Mouse (Mus musculus): ENCODE measurements around the gene Gm11034.

Gene Gm11034

DNA sequence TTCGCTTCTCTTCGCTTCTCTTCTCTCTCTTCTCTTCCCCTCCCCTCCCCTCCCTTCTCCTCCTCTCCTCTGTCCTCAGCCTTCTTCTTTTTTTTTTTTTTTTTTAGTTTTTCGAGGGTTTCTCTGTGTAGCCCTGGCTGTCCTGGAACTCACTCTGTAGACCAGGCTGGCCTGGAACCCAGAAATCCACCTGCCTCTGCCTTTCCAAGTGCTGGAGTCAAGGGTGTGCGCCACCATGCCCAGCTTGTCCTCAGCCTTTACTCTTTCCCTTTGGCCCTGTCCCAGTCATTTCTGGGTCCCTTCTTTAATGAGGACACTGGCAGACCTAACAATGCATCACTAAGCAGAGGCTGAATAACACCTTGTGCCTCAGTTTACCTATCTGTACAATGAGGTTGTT lies at the start of gene Gm11034:
Gm11034 (minus strand) TSS at position 101 of the 400 bp plus-strand sequence.
- in situ Hi-C loops (cut with MboI, MseI), result no loop called here

- in situ Hi-C loops (cut with MboI, MseI), result loop anchor here (10.0 kb wide), 1 partner anchor 382 kb away; the partner anchor contains the start of gene Nwd1
Observed at GRCm38 (mm10) chr8:72262756-72263155, 49.3 kb upstream of the Gm11034 start.

- in situ Hi-C loops (cut with MboI, MseI), result loop anchor here (10.0 kb wide), 1 partner anchor 383 kb away; the partner anchor contains the start of gene Nwd1
Observed at GRCm38 (mm10) chr8:72261872-72262271, 48.4 kb upstream of the Gm11034 start.

DNA sequence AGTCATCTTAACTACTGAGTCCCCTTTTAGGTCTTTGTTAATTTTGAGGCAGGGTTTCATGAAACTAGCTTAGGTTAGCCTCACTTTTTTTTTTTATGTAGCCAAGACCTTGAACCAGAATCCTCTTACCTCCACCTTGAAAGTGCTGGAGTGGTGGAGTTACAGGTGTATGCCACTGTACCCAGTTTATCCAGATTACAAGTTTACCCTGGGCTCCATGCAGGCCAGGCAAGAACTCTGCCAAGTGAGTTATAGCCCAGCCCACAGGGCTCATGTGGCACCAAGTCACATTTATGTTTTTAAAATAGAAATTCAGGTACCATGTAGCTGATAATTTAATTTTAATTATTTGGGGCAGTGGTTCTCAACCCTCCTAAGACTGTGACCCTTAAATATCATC lies 48.0 kb upstream of the Gm11034 start:
- in situ Hi-C loops (cut with MboI, MseI), result loop anchor here (10.0 kb wide), 1 partner anchor 383 kb away; the partner anchor contains the start of gene Nwd1

DNA sequence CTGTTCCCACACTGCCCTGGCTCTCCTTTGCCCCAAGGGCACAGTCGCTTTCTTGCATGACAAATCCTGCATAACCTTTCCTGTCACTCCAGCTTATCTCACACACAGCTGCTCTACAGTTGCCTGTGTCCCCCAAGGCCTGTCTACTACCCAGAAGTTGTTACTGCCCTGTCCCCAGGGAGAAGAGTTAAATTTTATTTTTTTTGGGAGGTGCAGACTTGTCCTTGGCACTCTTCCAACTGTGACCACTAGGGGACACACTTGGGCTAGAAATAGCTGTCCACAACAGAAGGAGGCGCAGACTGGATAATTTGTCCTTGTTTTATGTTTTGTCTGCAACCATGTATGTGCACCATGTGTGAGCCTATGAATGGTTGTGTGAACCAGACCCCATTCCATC lies 47.6 kb upstream of the Gm11034 start:
- in situ Hi-C loops (cut with MboI, MseI), result loop anchor here (10.0 kb wide), 1 partner anchor 384 kb away; the partner anchor contains the start of gene Nwd1

DNA sequence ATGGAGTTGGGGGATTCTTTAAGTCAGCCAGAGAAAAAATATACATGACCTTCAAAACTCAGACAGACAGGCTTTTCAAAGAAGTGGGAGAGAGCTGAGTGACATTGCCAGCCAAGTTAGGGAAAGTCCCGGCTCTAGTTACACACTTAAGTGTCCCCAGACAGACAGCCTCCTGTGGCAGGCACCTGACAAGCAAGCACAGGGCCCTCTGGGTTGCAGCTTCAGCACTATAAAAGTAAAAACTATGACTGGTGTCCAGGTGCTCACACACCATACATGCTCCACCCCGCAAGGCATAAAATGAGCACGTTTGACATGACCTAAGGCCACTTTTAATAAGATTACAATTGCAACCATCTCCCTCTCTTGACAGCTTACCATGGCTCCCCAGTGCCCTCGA lies 47.1 kb upstream of the Gm11034 start:
- in situ Hi-C loops (cut with MboI, MseI), result loop anchor here (10.0 kb wide), 1 partner anchor 384 kb away; the partner anchor contains the start of gene Nwd1

DNA sequence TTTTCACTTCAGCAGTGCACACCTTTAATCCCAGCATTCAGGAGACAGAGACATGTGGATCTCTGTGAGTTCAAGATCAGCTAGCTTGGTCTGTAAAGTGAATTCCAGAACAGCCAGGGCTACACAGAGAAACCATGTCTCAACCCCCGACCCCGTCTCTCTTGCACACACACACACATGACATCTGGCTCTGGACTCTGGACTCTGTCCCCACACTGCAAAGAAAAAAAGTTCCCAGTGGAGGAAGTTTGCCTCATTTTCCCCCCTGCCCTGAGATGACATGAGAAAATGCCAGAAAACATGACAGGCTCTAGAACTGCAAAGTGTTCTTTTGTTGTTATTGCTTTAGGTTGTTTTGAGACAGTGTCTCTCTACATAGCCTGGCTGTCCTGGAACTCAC lies 46.4 kb upstream of the Gm11034 start:
- in situ Hi-C loops (cut with MboI, MseI), result loop anchor here (10.0 kb wide), 1 partner anchor 385 kb away; the partner anchor contains the start of gene Nwd1

GRCm38 (mm10) chr8:72257902-72258238 lies 44.4 kb upstream of the Gm11034 start:
- in situ Hi-C loops (cut with MboI, MseI), result no loop called here

DNA sequence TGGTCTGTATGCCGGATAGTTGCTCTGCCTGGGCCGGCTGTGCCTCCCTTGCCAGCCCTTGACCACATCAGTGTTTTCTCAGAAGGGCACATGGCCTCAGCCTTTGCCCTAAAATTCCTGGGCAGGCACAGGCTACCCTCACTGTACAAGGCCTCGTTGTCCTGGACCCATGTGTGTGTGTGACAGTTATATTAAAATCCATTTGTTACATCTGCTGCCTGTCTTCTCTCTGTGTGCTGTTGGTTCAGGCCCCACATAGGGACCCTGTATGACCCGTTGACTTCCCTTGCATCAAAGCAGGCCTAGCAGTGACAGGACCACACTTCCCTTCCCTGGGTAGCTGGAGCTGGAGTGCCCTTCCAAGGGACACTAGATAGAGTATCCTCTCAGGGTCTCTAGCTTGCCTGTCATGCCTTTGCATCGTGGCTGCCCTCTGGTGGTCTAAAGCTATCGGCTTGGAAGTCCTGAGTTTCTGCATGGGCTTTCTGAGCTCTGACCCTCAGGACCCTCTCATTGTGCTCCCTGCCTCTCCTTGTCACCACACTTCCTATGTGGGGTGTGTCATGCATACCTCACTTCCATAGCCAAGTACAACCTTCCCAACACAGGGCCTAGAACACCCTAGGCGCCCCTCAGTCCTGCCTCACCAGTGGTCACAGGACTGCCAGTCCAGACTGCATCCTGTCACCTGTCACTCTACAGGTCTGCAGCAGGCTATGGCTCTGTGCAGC lies 43.9 kb upstream of the Gm11034 start:
- in situ Hi-C loops (cut with MboI, MseI), result no loop called here

GRCm38 (mm10) chr8:72244610-72245009 lies 31.2 kb upstream of the Gm11034 start:
- in situ Hi-C loops (cut with MboI, MseI), result no loop called here

GRCm38 (mm10) chr8:72242226-72242625 lies 28.8 kb upstream of the Gm11034 start:
- in situ Hi-C loops (cut with MboI, MseI), result no loop called here

DNA sequence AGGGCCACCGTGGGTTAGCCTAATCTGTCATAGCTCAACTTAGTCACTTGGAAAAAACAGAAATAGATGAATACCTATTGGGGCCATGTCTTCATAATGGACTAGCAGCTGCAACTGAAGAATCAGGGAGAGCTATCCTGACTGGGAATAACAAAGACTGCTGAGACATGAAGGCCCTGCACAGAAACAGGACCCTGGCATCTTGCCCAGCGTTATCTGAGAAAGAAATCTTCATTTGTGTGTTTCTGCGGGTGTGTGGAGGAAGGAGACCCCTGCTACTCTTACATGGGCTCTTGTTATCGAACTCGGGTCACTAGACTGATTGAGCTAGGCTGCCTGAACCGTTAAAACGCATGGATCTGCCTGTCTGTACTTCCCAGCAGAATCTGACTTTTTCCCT lies 27.5 kb upstream of the Gm11034 start:
- in situ Hi-C loops (cut with MboI, MseI), result no loop called here

DNA sequence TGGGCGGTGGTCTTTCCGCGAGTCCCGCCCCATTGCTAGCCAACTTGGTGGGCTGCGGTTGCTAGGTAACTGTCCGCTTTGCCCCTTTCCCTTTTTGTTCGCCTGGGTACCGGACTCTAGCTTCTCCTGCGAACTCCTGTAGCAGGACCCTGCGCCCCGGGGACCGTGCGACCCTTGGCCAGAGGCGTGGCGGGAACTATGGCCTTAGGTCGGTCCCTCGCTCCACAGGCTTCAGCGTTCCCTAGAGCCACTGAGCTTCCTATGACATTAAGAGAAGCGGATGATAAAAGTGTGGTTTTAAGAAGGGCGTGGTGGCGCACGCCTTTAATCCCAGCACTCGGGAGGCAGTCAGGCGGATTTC lies 26.9 kb upstream of the Gm11034 start:
- in situ Hi-C loops (cut with MboI, MseI), result no loop called here

GRCm38 (mm10) chr8:72239499-72240402 lies 26.3 kb upstream of the Gm11034 start, which contains the start of gene Ap1m1:
Gene Ap1m1, plus strand, starts transcription at chr8:72240018.
- in situ Hi-C loops (cut with MboI, MseI), result no loop called here

- in situ Hi-C loops (cut with MboI, MseI), result no loop called here
Observed at GRCm38 (mm10) chr8:72222656-72223055, 9.2 kb upstream of the Gm11034 start.

DNA sequence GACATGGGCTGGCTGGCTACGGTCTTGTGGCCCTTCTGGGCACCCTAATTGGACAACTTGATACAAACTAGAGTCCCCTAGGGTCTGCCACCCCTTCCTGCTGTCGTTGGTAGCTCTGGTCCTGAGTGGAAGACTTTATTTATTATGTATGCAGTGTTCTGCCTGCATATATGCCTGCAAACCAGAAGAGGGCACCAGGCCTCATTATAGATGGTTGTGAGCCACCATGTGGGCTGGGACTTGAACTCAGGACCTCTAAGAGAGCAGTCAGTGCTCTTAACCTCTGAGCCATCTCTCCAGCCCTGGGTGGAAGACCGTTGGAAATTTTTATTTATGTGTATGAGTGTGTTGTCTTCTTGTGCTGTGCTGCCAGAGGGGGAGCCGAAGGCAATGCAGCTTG lies 7.3 kb upstream of the Gm11034 start:
- in situ Hi-C loops (cut with MboI, MseI), result no loop called here

- in situ Hi-C loops (cut with MboI, MseI), result no loop called here
Observed at GRCm38 (mm10) chr8:72219541-72220363, 6.3 kb upstream of the Gm11034 start, which contains the start of gene Fam32a. Gene Fam32a, plus strand, starts transcription at chr8:72219730.

- in situ Hi-C loops (cut with MboI, MseI), result no loop called here
Observed at GRCm38 (mm10) chr8:72218781-72219540, 5.5 kb upstream of the Gm11034 start.

GRCm38 (mm10) chr8:72215871-72216270 lies 2.4 kb upstream of the Gm11034 start:
- in situ Hi-C loops (cut with MboI, MseI), result no loop called here

DNA sequence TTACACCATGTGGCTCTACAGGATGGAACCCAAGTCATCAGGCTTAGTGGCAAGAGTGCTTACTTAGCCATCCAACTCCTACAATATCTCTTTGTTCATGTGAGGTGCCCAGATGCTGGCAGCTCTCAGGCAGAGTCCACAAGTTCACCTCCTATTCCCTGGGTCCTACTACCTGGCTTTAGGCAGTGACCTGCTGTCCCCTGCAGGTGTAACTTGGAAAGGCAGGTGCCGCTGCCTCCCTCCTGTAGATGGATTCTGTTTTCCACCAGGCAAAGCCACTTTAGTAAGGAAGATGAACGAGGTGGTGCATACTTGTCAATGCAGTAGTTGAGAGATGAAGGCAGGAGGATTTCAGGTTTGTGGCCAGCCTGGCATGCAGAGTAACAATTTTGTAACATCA lies 1.6 kb upstream of the Gm11034 start:
- in situ Hi-C loops (cut with MboI, MseI), result no loop called here

DNA sequence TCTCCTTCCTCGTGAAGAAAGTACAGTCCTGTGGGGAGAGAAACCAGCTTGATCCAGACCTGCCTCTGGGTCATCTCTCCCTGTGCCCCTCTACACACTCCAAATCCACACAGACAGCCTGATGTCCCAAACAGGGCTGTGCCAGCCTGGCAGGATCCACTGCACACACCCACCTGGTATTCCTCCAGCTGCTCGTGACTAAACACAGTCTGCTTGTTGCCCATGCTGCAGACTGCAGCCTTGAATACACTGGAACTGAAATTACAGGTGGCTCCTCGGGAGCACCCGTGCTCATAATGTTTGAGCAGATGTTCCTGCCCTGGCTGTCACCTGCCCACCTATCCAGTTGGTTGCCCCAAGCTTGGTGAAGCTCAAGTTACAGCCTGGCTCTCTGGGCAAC lies 685 bp downstream of the Gm11034 start, which contains the start of gene Cib3:
Cib3 (minus strand) TSS at position 87 of the 400 bp plus-strand sequence.
- in situ Hi-C loops (cut with MboI, MseI), result no loop called here
